Mouse (Mus musculus): ENCODE measurements around the gene Ankrd52. TPM values are rescaled to one million over a fixed set of nuclear protein-coding genes. Genes with fewer than 3 reads are reported as not detected.

The Ankrd52 gene
- polyA plus RNA-seq, 1 experiment from 2014 or later = 4.3 TPM

GRCm38 (mm10) chr10:128385902-128386301 lies 9.0 kb downstream of the Ankrd52 start:
- Histone ChIP-seq H3K27ac (replicated peaks) (no peak overlapping the region), H3K9ac (ENCODE audit: low read length) (no peak overlapping the region), H3K4me2 (replicated peaks; ENCODE audit: low read depth) (no peak overlapping the region), H3K9me3 (ENCODE audit: control insufficient read depth, low read length) (no peaks in the 10 kb centered on the region), H3K4me3 (ENCODE audit: low read depth, low read length) (no peak overlapping the region), H3K27me3 (ENCODE audit: control insufficient read depth, insufficient read depth, low read length) (no peaks in the 10 kb centered on the region), H3K4me1 (replicated peaks; ENCODE audit: control insufficient read depth, insufficient read depth) (no peaks in the 10 kb centered on the region), H3K36me3 (ENCODE audit: control insufficient read depth, insufficient read depth, low read length) (peaks cover 72% of the 10 kb centered on the region)
- ATAC-seq (ENCODE audit: low FRiP score, low TSS enrichment) (no peak), DNase-seq (ENCODE audit: low spot score) (no peak)
- 80% methylated on average over 7 of the region's 7 CpGs for WGBS
- TF ChIP-seq CTCF (IDR thresholded peaks at IDR 0.05; ENCODE audit: low read depth) (no peak), EP300 (optimal IDR thresholded peaks at IDR 0.05) (no peak)

- no peak overlapping the region for H3K9ac ChIP-seq (ENCODE audit: low read length)
- no peak overlapping the region for H3K4me3 ChIP-seq (ENCODE audit: low read depth, low read length)
- WGBS = 87% methylated on average over 14 of the region's 14 CpGs
- H3K27me3 ChIP-seq (ENCODE audit: control insufficient read depth, insufficient read depth, low read length) = no peaks in the 10 kb centered on the region
- H3K4me1 ChIP-seq (replicated peaks; ENCODE audit: control insufficient read depth, insufficient read depth) = no peaks in the 10 kb centered on the region
- H3K4me2 ChIP-seq (replicated peaks; ENCODE audit: low read depth) = no peak overlapping the region
- DNase-seq (ENCODE audit: low spot score) (no peak), ATAC-seq (ENCODE audit: low FRiP score, low TSS enrichment) (no peak)
- peaks cover 62% of the 10 kb centered on the region for H3K36me3 ChIP-seq (ENCODE audit: control insufficient read depth, insufficient read depth, low read length)
- no peak overlapping the region for H3K27ac ChIP-seq (replicated peaks)
- TF ChIP-seq CTCF (IDR thresholded peaks at IDR 0.05; ENCODE audit: low read depth) (no peak), EP300 (optimal IDR thresholded peaks at IDR 0.05) (no peak)
- H3K9me3 ChIP-seq (ENCODE audit: control insufficient read depth, low read length) = no peaks in the 10 kb centered on the region
These were observed 12.0 kb downstream of the Ankrd52 start for GRCm38 (mm10) chr10:128388941-128389340.

- H3K27me3 ChIP-seq (ENCODE audit: control insufficient read depth, insufficient read depth, low read length) = no peaks in the 10 kb centered on the region
- peaks cover 60% of the 10 kb centered on the region for H3K36me3 ChIP-seq (ENCODE audit: control insufficient read depth, insufficient read depth, low read length)
- no peaks in the 10 kb centered on the region for H3K9me3 ChIP-seq (ENCODE audit: control insufficient read depth, low read length)
- TF ChIP-seq EP300 (optimal IDR thresholded peaks at IDR 0.05) (no peak), CTCF (IDR thresholded peaks at IDR 0.05; ENCODE audit: low read depth) (no peak)
- no peak overlapping the region for H3K27ac ChIP-seq (replicated peaks)
- no peak for ATAC-seq (ENCODE audit: low FRiP score, low TSS enrichment)
- H3K4me2 ChIP-seq (replicated peaks; ENCODE audit: low read depth) = no peak overlapping the region
- 72% methylated on average over 6 of the region's 6 CpGs for WGBS
- no peaks in the 10 kb centered on the region for H3K4me1 ChIP-seq (replicated peaks; ENCODE audit: control insufficient read depth, insufficient read depth)
- DNase-seq (ENCODE audit: low spot score) = no peak
- H3K4me3 ChIP-seq (ENCODE audit: low read depth, low read length) = no peak overlapping the region
- no peak overlapping the region for H3K9ac ChIP-seq (ENCODE audit: low read length)
These were observed 12.7 kb downstream of the Ankrd52 start for GRCm38 (mm10) chr10:128389570-128389969.

GRCm38 (mm10) chr10:128390366-128390765 lies 13.5 kb downstream of the Ankrd52 start:
- no peak for ATAC-seq (ENCODE audit: low FRiP score, low TSS enrichment)
- Histone ChIP-seq H3K4me1 (replicated peaks; ENCODE audit: control insufficient read depth, insufficient read depth) (no peaks in the 10 kb centered on the region), H3K9me3 (ENCODE audit: control insufficient read depth, low read length) (no peaks in the 10 kb centered on the region), H3K27me3 (ENCODE audit: control insufficient read depth, insufficient read depth, low read length) (no peaks in the 10 kb centered on the region), H3K4me2 (replicated peaks; ENCODE audit: low read depth) (no peak overlapping the region), H3K36me3 (ENCODE audit: control insufficient read depth, insufficient read depth, low read length) (peaks cover 54% of the 10 kb centered on the region), H3K4me3 (ENCODE audit: low read depth, low read length) (no peak overlapping the region), H3K27ac (replicated peaks) (no peak overlapping the region), H3K9ac (ENCODE audit: low read length) (no peak overlapping the region)
- 86% methylated on average over 12 of the region's 12 CpGs for WGBS
- TF ChIP-seq EP300 (optimal IDR thresholded peaks at IDR 0.05) (no peak), CTCF (IDR thresholded peaks at IDR 0.05; ENCODE audit: low read depth) (no peak)
- no peak for DNase-seq (ENCODE audit: low spot score)

GRCm38 (mm10) chr10:128391850-128392249 lies 14.9 kb downstream of the Ankrd52 start:
- Histone ChIP-seq H3K36me3 (ENCODE audit: control insufficient read depth, insufficient read depth, low read length) (peaks cover 44% of the 10 kb centered on the region), H3K9ac (ENCODE audit: low read length) (no peak overlapping the region), H3K27me3 (ENCODE audit: control insufficient read depth, insufficient read depth, low read length) (no peaks in the 10 kb centered on the region), H3K4me1 (replicated peaks; ENCODE audit: control insufficient read depth, insufficient read depth) (no peaks in the 10 kb centered on the region), H3K4me3 (ENCODE audit: low read depth, low read length) (no peak overlapping the region), H3K9me3 (ENCODE audit: control insufficient read depth, low read length) (no peaks in the 10 kb centered on the region), H3K4me2 (replicated peaks; ENCODE audit: low read depth) (no peak overlapping the region), H3K27ac (replicated peaks) (no peak overlapping the region)
- DNase-seq (ENCODE audit: low spot score) (no peak), ATAC-seq (ENCODE audit: low FRiP score, low TSS enrichment) (no peak)
- WGBS = 79% methylated on average over 6 of the region's 6 CpGs
- no peak for TF ChIP-seq EP300 (optimal IDR thresholded peaks at IDR 0.05)
- TF ChIP-seq CTCF (IDR thresholded peaks at IDR 0.05; ENCODE audit: low read depth) = no peak

- no peak for DNase-seq (ENCODE audit: low spot score)
- no peak overlapping the region; the same call in 1 of the 2 replicates for H3K9ac ChIP-seq (ENCODE audit: low read length)
- peaks cover 8% of the 10 kb centered on the region; the same call in 1 of the 2 replicates for H3K36me3 ChIP-seq (ENCODE audit: control insufficient read depth, insufficient read depth, low read length)
- H3K9me3 ChIP-seq (ENCODE audit: control insufficient read depth, low read length) = no peaks in the 10 kb centered on the region
- no peak overlapping the region for H3K4me2 ChIP-seq (replicated peaks; ENCODE audit: low read depth)
- no peak overlapping the region for H3K4me3 ChIP-seq (ENCODE audit: low read depth, low read length)
- H3K27me3 ChIP-seq (ENCODE audit: control insufficient read depth, insufficient read depth, low read length) = no peaks in the 10 kb centered on the region
- TF ChIP-seq CTCF (IDR thresholded peaks at IDR 0.05; ENCODE audit: low read depth) = no peak
- TF ChIP-seq EP300 (optimal IDR thresholded peaks at IDR 0.05) = no peak
- ATAC-seq (ENCODE audit: low FRiP score, low TSS enrichment) = no peak
- WGBS = 52% methylated on average over 11 of the region's 11 CpGs
- H3K4me1 ChIP-seq (replicated peaks; ENCODE audit: control insufficient read depth, insufficient read depth) = no peaks in the 10 kb centered on the region
- no peak overlapping the region for H3K27ac ChIP-seq (replicated peaks)
These were observed 19.2 kb downstream of the Ankrd52 start for GRCm38 (mm10) chr10:128396017-128396673.
